Mouse (Mus musculus) C2C12 (cell line): ENCODE measurements around the gene Eva1c.

Experiments used
- CTCF ChIP-seq: IDR thresholded peaks from one replicate; pipeline ENCODE4 v1.5.1; 2011; ENCODE audit not compliant: control insufficient read depth, insufficient read depth, insufficient read length
- MAX ChIP-seq: IDR thresholded peaks from one replicate; pipeline ENCODE4 v1.6.1; 2011; ENCODE audit warnings: mild to moderate bottlenecking, control low read depth
- MYOD1 ChIP-seq: IDR thresholded peaks from one replicate; pipeline ENCODE4 v1.6.1; 2011; ENCODE audit warnings: low read depth; ENCODE audit not compliant: control insufficient read depth, insufficient read length
- MYOG ChIP-seq: IDR thresholded peaks from one replicate; pipeline ENCODE4 v1.6.1; 2011; ENCODE audit not compliant: control insufficient read depth, insufficient read length; ENCODE audit errors: extremely low read depth
- USF1 ChIP-seq: IDR thresholded peaks from one replicate; pipeline ENCODE4 v1.6.1; 2011; ENCODE audit warnings: low read depth, mild to moderate bottlenecking, control low read depth, moderate library complexity

DNA sequence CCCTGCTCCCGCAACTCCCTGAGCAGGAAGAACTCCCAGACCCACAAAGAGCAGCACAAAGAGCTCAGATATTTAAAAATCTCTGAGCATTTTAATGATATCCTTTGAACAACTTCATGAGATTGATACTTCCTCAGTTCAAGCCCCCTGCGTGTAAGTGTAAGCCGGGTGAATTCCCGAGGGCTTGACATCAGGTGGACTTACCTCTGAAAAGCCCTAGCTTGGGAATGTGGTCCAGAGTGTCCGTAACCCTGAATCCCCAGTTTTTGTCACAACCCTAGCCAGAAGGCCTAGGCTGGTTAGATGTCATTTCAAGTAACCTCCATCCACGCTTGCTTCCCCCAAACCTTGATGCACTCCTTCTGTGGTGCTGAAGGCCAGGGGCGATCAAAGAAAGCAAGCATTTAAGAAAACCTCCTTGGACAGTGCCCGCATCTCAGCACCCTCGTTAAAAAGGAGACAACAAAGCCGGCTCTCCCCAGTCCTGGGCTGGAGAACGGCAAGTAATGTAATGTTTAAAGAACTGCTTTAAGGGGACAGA is 15.7 kb upstream of the Eva1c start:
- TF ChIP-seq MAX: no peak
- TF ChIP-seq CTCF: no peak
- TF ChIP-seq MYOG: no peak
- no peak for TF ChIP-seq USF1
- TF ChIP-seq MYOD1: no peak
